Mouse (Mus musculus) neural tube, embryonic 14.5 days (tissue): Measurements from ENCODE around the gene Tcf12. TPM values are rescaled to one million over a fixed set of nuclear protein-coding genes. Genes with fewer than 3 reads are reported as not detected.

Experiments used
- ATAC-seq: fragments of 200-750 bp; cut with Nextera tagmentation; 2 replicates; pipeline ENCODE4 v1.8.0; 2017; ENCODE audit warnings: low read depth, mild to moderate bottlenecking, moderate TSS enrichment, moderate library complexity
- H3K27ac ChIP-seq: fragments of 300-500 bp; sonication (generic); 2 replicates; pipeline ENCODE4 v1.5.1; 2014; ENCODE audit warnings: low read depth, mild to moderate bottlenecking, control low read depth, low read length, moderate library complexity, mixed read lengths
- H3K27me3 ChIP-seq: fragments of 300-500 bp; sonication (generic); 2 replicates; pipeline ENCODE4 v1.6.1; 2014; ENCODE audit warnings: low read length; ENCODE audit not compliant: control insufficient read depth, insufficient read depth
- H3K36me3 ChIP-seq: fragments of 300-500 bp; sonication (generic); 2 replicates; pipeline ENCODE4 v1.6.1; 2014; ENCODE audit warnings: low read length, mixed read lengths; ENCODE audit not compliant: control insufficient read depth, insufficient read depth
- H3K4me1 ChIP-seq: fragments of 300-500 bp; sonication (generic); 2 replicates; pipeline ENCODE4 v1.6.1; 2014; ENCODE audit warnings: low read length; ENCODE audit not compliant: control insufficient read depth, insufficient read depth
- H3K4me2 ChIP-seq: fragments of 300-500 bp; sonication (generic); 2 replicates; pipeline ENCODE4 v1.6.1; 2014; ENCODE audit warnings: mild to moderate bottlenecking, low read depth, low read length, control low read depth
- H3K4me3 ChIP-seq: fragments of 300-500 bp; sonication (generic); 2 replicates; pipeline ENCODE4 v1.5.1; 2014; ENCODE audit warnings: low read depth, low read length, control low read depth, mixed read lengths
- H3K9ac ChIP-seq: fragments of 300-500 bp; sonication (generic); replicated peaks from 2 replicates; pipeline ENCODE4 v1.6.1; 2014; ENCODE audit warnings: low read depth, mild to moderate bottlenecking, control low read depth, low read length, mixed read lengths
- H3K9me3 ChIP-seq: fragments of 300-500 bp; sonication (generic); 2 replicates; pipeline ENCODE4 v1.6.1; 2016; ENCODE audit warnings: low read length; ENCODE audit not compliant: control insufficient read depth
- WGBS: fragments of 180-500 bp; shearing (Covaris S2); extraction: QIAGEN DNeasy Blood & Tissue Kit; methylation state at CpG from one replicate; pipeline ENCODE4 v1.1.7; 2014; 5-methylcytosine and 5-hydroxymethylcytosine counted together
- polyA plus RNA-seq: library from polyadenylated mRNA; unstranded; fragments of >200 nt; fragmentation: Nextera tagmentation; extraction: Ambion mirVana; gene quantifications from 2 replicates; pipeline ENCODE4 v1.2.1, GENCODE M21; 2014

The Tcf12 gene
- polyA plus RNA-seq, 1 experiment from 2014 or later, result 74.1 TPM

GRCm38 (mm10) chr9:71931358-71931715, 180.3 kb downstream of the Tcf12 start:
- no peak overlapping the region for H3K4me2 ChIP-seq
- no peak overlapping the region for H3K27ac ChIP-seq
- no peaks in the 10 kb centered on the region for H3K9me3 ChIP-seq

GRCm38 (mm10) chr9:71930431-71931357, 181.0 kb downstream of the Tcf12 start:
- Histone ChIP-seq H3K27ac (no peak overlapping the region), H3K4me2 (no peak overlapping the region)

More at GRCm38 (mm10) chr9:71931358-71931715, 180.3 kb downstream of the Tcf12 start:
- Histone ChIP-seq H3K27me3 (no peaks in the 10 kb centered on the region), H3K4me3 (no peak overlapping the region), H3K9ac (no peak overlapping the region), H3K4me1 (0 out of 2 replicates have a peak, but pooled peaks cover 2% of the 10 kb centered on the region), H3K36me3 (no peaks in the 10 kb centered on the region)
- ATAC-seq, result no peak
- 14% methylated on average over 8 of the region's 8 CpGs for WGBS

GRCm38 (mm10) chr9:71916662-71916953, 195.1 kb downstream of the Tcf12 start:
- Histone ChIP-seq H3K27me3 (no peaks in the 10 kb centered on the region), H3K4me1 (peaks cover 17% of the 10 kb centered on the region), H3K36me3 (no peaks in the 10 kb centered on the region), H3K9me3 (no peaks in the 10 kb centered on the region), H3K4me3 (no peak overlapping the region), H3K4me2 (no peak overlapping the region), H3K27ac (no peak overlapping the region), H3K9ac (no peak overlapping the region)
- peak; percentile 46; the same call in 1 of the 2 replicates for ATAC-seq

More at GRCm38 (mm10) chr9:71930431-71931357, 181.0 kb downstream of the Tcf12 start:
- no peaks in the 10 kb centered on the region for H3K36me3 ChIP-seq
- no peaks in the 10 kb centered on the region for H3K9me3 ChIP-seq
- ATAC-seq, result no peak
- no peaks in the 10 kb centered on the region for H3K27me3 ChIP-seq
- H3K9ac ChIP-seq, result no peak overlapping the region
- 80% methylated on average over 3 of the region's 3 CpGs for WGBS
- H3K4me1 ChIP-seq, result 0 out of 2 replicates have a peak, but pooled peaks cover 2% of the 10 kb centered on the region
- H3K4me3 ChIP-seq, result no peak overlapping the region

GRCm38 (mm10) chr9:71915871-71916661, 195.6 kb downstream of the Tcf12 start:
- H3K9me3 ChIP-seq, result no peaks in the 10 kb centered on the region
- 10% methylated on average over 6 of the region's 6 CpGs for WGBS
- no peaks in the 10 kb centered on the region for H3K27me3 ChIP-seq
- no peak overlapping the region for H3K4me3 ChIP-seq
- no peaks in the 10 kb centered on the region for H3K36me3 ChIP-seq
- ATAC-seq, result peak; percentile 84; the same call in 1 of the 2 replicates
- no peak overlapping the region for H3K4me2 ChIP-seq
- peaks cover 17% of the 10 kb centered on the region for H3K4me1 ChIP-seq
- peak overlapping the region; percentile 74 for H3K27ac ChIP-seq
- H3K9ac ChIP-seq, result no peak overlapping the region

- H3K9me3 ChIP-seq, result no peaks in the 10 kb centered on the region
- H3K4me3 ChIP-seq, result no peak overlapping the region
- no peak overlapping the region for H3K4me2 ChIP-seq
- no peaks in the 10 kb centered on the region for H3K27me3 ChIP-seq
- H3K27ac ChIP-seq, result no peak overlapping the region
- ATAC-seq, result no peak
- no peaks in the 10 kb centered on the region for H3K36me3 ChIP-seq
- WGBS, result 86% methylated on average over 2 of the region's 2 CpGs
- no peaks in the 10 kb centered on the region for H3K4me1 ChIP-seq
- H3K9ac ChIP-seq, result no peak overlapping the region
These were observed 205.1 kb downstream of the Tcf12 start for GRCm38 (mm10) chr9:71906522-71906921.

GRCm38 (mm10) chr9:71898852-71899251, 212.8 kb downstream of the Tcf12 start:
- no peaks in the 10 kb centered on the region for H3K36me3 ChIP-seq
- H3K9me3 ChIP-seq, result no peaks in the 10 kb centered on the region
- H3K4me2 ChIP-seq, result no peak overlapping the region
- H3K4me3 ChIP-seq, result no peak overlapping the region
- no peak overlapping the region for H3K9ac ChIP-seq
- WGBS, result 15% methylated on average over 5 of the region's 5 CpGs
- peaks cover 8% of the 10 kb centered on the region; the same call in 1 of the 2 replicates for H3K4me1 ChIP-seq
- H3K27me3 ChIP-seq, result no peaks in the 10 kb centered on the region
- ATAC-seq, result no peak
- no peak overlapping the region; the same call in 1 of the 2 replicates for H3K27ac ChIP-seq

GRCm38 (mm10) chr9:71897399-71897798, 214.3 kb downstream of the Tcf12 start:
- Histone ChIP-seq H3K27me3 (no peaks in the 10 kb centered on the region), H3K9me3 (no peaks in the 10 kb centered on the region), H3K9ac (no peak overlapping the region), H3K4me2 (0 out of 2 replicates have a peak overlapping the region, but pooled peaks have one; percentile 2), H3K36me3 (no peaks in the 10 kb centered on the region), H3K4me3 (no peak overlapping the region), H3K4me1 (peaks cover 13% of the 10 kb centered on the region; the same call in 1 of the 2 replicates), H3K27ac (peak overlapping the region; percentile 61)
- ATAC-seq, result peak; percentile 31; the same call in 1 of the 2 replicates
- 7% methylated on average over 1 of the region's 1 CpGs for WGBS

- no peak overlapping the region for H3K9ac ChIP-seq
- H3K4me2 ChIP-seq, result peak overlapping the region; percentile 50
- H3K4me3 ChIP-seq, result peak overlapping the region; percentile 36
- H3K27ac ChIP-seq, result peak overlapping the region; percentile 11; the same call in 1 of the 2 replicates
- no peaks in the 10 kb centered on the region for H3K27me3 ChIP-seq
- no peaks in the 10 kb centered on the region for H3K9me3 ChIP-seq
- peaks cover 16% of the 10 kb centered on the region; the same call in 1 of the 2 replicates for H3K4me1 ChIP-seq
- 6% methylated on average over 2 of the region's 2 CpGs for WGBS
- no peaks in the 10 kb centered on the region for H3K36me3 ChIP-seq
- peak; percentile 75; the same call in 1 of the 2 replicates for ATAC-seq
These were observed 215.5 kb downstream of the Tcf12 start for GRCm38 (mm10) chr9:71895931-71896724.
